Mouse (Mus musculus) limb, embryonic 14.5 days (tissue): ENCODE results near the gene Fam107a. TPM values are rescaled to one million over a fixed set of nuclear protein-coding genes. Genes with fewer than 3 reads are reported as not detected.
"Not testable (repeated sequence)": the region's sequence is repeated elsewhere in the genome, so short reads cannot be mapped to it uniquely, and the experiment has no call there.

ENCODE experiments used
- ATAC-seq: fragments of 200-750 bp; cut with Nextera tagmentation; 2 replicates; pipeline ENCODE4 v1.8.0; 2017; ENCODE audit warnings: low read depth, moderate number of reproducible peaks, moderate TSS enrichment; ENCODE audit not compliant: low FRiP score
- DNase-seq: peaks from one replicate; pipeline ENCODE4 v3.0.0-alpha.2; 2015; ENCODE audit warnings: low spot score
- H3K27ac ChIP-seq: fragments of 300-500 bp; sonication (generic); replicated peaks from 2 replicates; pipeline ENCODE4 v1.5.1; 2014; ENCODE audit warnings: low read depth, mild to moderate bottlenecking, low read length, moderate library complexity, mixed read lengths
- H3K27me3 ChIP-seq: fragments of 300-500 bp; sonication (generic); 2 replicates; pipeline ENCODE4 v1.6.1; 2014; ENCODE audit warnings: low read length, mixed read lengths; ENCODE audit not compliant: control insufficient read depth, insufficient read depth
- H3K36me3 ChIP-seq: fragments of 300-500 bp; sonication (generic); 2 replicates; pipeline ENCODE4 v1.6.1; 2014; ENCODE audit warnings: mild to moderate bottlenecking, low read length, moderate library complexity, mixed read lengths; ENCODE audit not compliant: control insufficient read depth, insufficient read depth
- H3K4me1 ChIP-seq: fragments of 300-500 bp; sonication (generic); 2 replicates; pipeline ENCODE4 v1.6.1; 2014; ENCODE audit warnings: antibody characterized with exemption, low read length, mixed read lengths; ENCODE audit not compliant: control insufficient read depth, insufficient read depth
- H3K4me2 ChIP-seq: fragments of 300-500 bp; sonication (generic); replicated peaks from 2 replicates; pipeline ENCODE4 v1.6.1; 2014; ENCODE audit warnings: low read depth, mild to moderate bottlenecking, low read length, moderate library complexity; ENCODE audit not compliant: severe bottlenecking
- H3K4me3 ChIP-seq: fragments of 300-500 bp; sonication (generic); replicated peaks from 2 replicates; pipeline ENCODE4 v1.5.1; 2014; ENCODE audit warnings: low read length
- H3K9ac ChIP-seq: fragments of 300-500 bp; sonication (generic); 2 replicates; pipeline ENCODE4 v1.6.1; 2014; ENCODE audit warnings: mild to moderate bottlenecking, low read depth, low read length, moderate library complexity; ENCODE audit not compliant: severe bottlenecking
- H3K9me3 ChIP-seq: fragments of 300-500 bp; sonication (generic); 2 replicates; pipeline ENCODE4 v1.6.1; 2016; ENCODE audit warnings: low read length; ENCODE audit not compliant: control insufficient read depth
- POLR2A ChIP-seq: fragments of 200-500 bp; IDR thresholded peaks from 2 replicates; pipeline ENCODE4 v1.8.0; 2012; ENCODE audit warnings: inconsistent platforms, mild to moderate bottlenecking, moderate library complexity, borderline replicate concordance; ENCODE audit not compliant: insufficient read depth, insufficient read length; ENCODE audit errors: extremely low read depth
- WGBS: fragments of 180-500 bp; shearing (Covaris S2); extraction: QIAGEN DNeasy Blood & Tissue Kit; methylation state at CpG from one replicate; pipeline ENCODE4 v1.1.7; 2014; 5-methylcytosine and 5-hydroxymethylcytosine counted together
- polyA plus RNA-seq, 2 experiments: library from polyadenylated mRNA; depleted of rRNA in 1 of 2; stranded (reverse) in 1 of 2; unstranded in 1 of 2; fragments of >200 nt; fragmentation: Nextera tagmentation in 1 of 2; extraction: Ambion mirVana in 1 of 2; gene quantifications; 2 replicates each; pipeline versions ENCODE4 v1.2.1 to v1.2.3; 2012 to 2014

Fam107a gene
- polyA plus RNA-seq, 2 experiments: 0.11 to 1.0 TPM

- no peak overlapping the region for H3K27ac ChIP-seq
- no peak for TF ChIP-seq POLR2A
- H3K9ac ChIP-seq: no peak overlapping the region
- ATAC-seq (peak; percentile 64; the same call in 1 of the 2 replicates), DNase-seq (peak; percentile 76)
- H3K27me3 ChIP-seq: no peaks in the 10 kb centered on the region
- whole genome bisulfite sequencing: 55% methylated on average over 5 of the region's 5 CpGs
- no peak overlapping the region for H3K4me3 ChIP-seq
- no peaks in the 10 kb centered on the region for H3K9me3 ChIP-seq
- H3K4me1 ChIP-seq: peaks cover 10% of the 10 kb centered on the region; the same call in 1 of the 2 replicates
- no peak overlapping the region for H3K4me2 ChIP-seq
- H3K36me3 ChIP-seq: no peaks in the 10 kb centered on the region
Observed at GRCm38 (mm10) chr14:8297889-8298293, 19.9 kb downstream of the Fam107a start.

- Histone ChIP-seq H3K9me3 (peaks cover 8% of the 10 kb centered on the region), H3K27ac (no peak overlapping the region), H3K4me1 (peaks cover 10% of the 10 kb centered on the region; the same call in 1 of the 2 replicates), H3K36me3 (no peaks in the 10 kb centered on the region), H3K9ac (no peak overlapping the region), H3K4me2 (no peak overlapping the region), H3K27me3 (no peaks in the 10 kb centered on the region), H3K4me3 (no peak overlapping the region)
- WGBS: 45% methylated on average over 1 of the region's 1 CpGs
- DNase-seq: no peak
- no peak for ATAC-seq
- no peak for TF ChIP-seq POLR2A
Observed at GRCm38 (mm10) chr14:8294257-8294656, 23.6 kb downstream of the Fam107a start.

GRCm38 (mm10) chr14:8286595-8286994, 31.2 kb downstream of the Fam107a start:
- not testable (repeated sequence) for H3K27ac ChIP-seq, H3K27me3 ChIP-seq, H3K4me1 ChIP-seq, H3K4me3 ChIP-seq, DNase-seq, H3K4me2 ChIP-seq, H3K9ac ChIP-seq, H3K36me3 ChIP-seq, H3K9me3 ChIP-seq
- ATAC-seq: peak; percentile 57
- WGBS: 82% methylated on average over 5 of the region's 5 CpGs

DNA sequence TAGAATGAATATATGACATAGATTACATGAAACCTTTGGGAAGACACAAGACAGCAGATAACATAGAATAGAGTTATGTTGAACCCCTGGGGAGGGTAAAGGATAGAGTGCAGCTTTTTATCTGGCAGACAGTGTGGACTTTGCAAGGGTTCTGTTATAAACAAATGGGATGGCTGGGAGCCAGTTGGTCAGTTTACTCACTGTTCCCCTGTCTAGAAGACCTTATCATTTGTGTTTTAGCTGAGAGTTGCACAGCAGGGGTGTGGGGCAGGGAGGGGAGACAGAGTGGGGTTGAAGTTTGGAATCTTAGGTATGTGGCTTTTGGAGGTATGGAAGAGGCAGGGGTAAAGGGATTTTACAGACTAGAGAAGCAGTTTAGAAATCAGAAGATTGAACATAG, 34.0 kb downstream of the Fam107a start:
- ATAC-seq (no peak), DNase-seq (no peak)
- H3K4me2 ChIP-seq: no peak overlapping the region
- H3K36me3 ChIP-seq: no peaks in the 10 kb centered on the region
- no peak overlapping the region for H3K4me3 ChIP-seq
- no peak overlapping the region for H3K27ac ChIP-seq
- H3K9me3 ChIP-seq: no peaks in the 10 kb centered on the region
- H3K27me3 ChIP-seq: no peaks in the 10 kb centered on the region
- H3K9ac ChIP-seq: no peak overlapping the region
- TF ChIP-seq POLR2A: no peak
- H3K4me1 ChIP-seq: 0 out of 2 replicates have a peak, but pooled peaks cover 2% of the 10 kb centered on the region

- not testable (repeated sequence) for ATAC-seq, H3K4me3 ChIP-seq, H3K27ac ChIP-seq, H3K4me2 ChIP-seq, H3K4me1 ChIP-seq, H3K36me3 ChIP-seq, H3K27me3 ChIP-seq, DNase-seq, H3K9ac ChIP-seq, H3K9me3 ChIP-seq
- 91% methylated on average over 8 of the region's 8 CpGs for WGBS
Observed at GRCm38 (mm10) chr14:8271281-8271680, 46.5 kb downstream of the Fam107a start.

- no peaks in the 10 kb centered on the region for H3K27me3 ChIP-seq
- no peaks in the 10 kb centered on the region for H3K9me3 ChIP-seq
- no peaks in the 10 kb centered on the region for H3K4me1 ChIP-seq
- no peaks in the 10 kb centered on the region for H3K36me3 ChIP-seq
- no peak for ATAC-seq
- WGBS: 98% methylated on average over 1 of the region's 1 CpGs
- no peak overlapping the region for H3K4me2 ChIP-seq
- no peak overlapping the region for H3K4me3 ChIP-seq
- no peak overlapping the region for H3K9ac ChIP-seq
- no peak for DNase-seq
- no peak for TF ChIP-seq POLR2A
- no peak overlapping the region for H3K27ac ChIP-seq
Observed at GRCm38 (mm10) chr14:8264378-8264777, 53.4 kb downstream of the Fam107a start.
